Mouse (Mus musculus) retina, postnatal 1 day (tissue): ENCODE data around the gene Tchhl1.

Source experiments
- DNase-seq: peaks from one replicate; pipeline ENCODE4 v3.0.0-alpha.2; 2012

Gene Tchhl1

DNA sequence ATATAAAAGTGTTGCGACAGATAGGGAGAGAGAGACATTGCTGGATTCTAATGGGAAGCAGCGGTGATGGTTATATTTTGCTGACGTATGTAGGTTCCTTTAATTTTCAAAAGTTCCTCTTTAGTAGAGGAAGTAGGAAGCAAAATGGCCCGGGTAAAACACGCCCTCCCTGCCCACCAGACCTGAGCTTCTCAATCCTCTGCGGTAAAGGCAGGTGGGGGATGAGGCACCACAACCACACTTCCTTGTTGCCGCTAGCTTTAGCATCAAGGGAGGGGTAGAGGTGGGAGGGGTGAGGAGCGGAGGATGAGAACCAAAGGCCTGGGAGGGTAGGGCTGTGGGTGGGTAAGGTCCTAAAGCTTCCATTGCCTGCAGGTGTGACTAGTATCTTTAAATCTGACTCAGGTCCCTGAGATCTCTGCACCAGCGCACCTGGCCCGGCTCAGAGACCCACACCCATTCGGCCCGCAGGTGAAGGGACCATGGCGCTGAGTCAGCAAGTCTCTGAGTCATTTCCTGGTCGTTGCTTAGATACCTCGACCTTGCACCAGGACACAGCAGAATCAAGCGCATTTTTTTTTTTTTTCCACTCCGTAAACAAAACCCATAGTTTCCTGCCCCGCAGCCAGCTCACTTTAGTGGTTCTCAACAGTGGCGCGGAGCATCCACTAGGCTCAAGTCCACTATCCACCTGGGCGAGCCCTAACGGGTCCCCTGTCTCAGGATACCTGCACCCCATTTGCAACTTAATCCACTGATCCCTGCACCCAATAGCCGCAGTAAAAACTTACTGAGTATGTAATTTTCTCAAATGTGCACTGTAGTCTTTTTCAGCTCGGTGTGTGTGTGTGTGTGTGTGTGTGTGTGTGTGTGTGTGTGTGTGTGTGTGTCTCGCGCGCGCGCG is 37.7 kb downstream of the Tchhl1 start:
- no peak for DNase-seq

DNA sequence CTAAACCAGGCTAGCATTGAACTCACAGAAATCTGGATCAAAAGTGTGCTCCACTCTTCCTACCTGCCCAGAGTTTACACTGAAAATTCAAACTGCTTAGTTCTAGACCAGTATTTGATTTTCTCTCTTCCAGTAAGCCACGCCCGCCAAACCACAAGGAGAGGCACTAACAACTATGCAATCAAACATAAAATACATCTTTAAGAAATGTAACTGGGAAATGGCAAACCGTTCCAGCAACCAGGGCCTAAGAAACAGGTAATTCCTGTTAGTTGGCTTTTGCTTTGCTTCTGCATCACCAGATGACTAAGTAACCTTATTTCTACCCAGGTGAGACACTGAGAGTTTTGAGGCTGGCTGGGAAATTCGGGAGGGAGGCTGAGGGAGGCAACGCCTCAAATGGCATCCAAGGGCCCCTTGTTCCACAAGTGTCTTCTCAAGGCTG is 38.3 kb downstream of the Tchhl1 start:
- no peak for DNase-seq

GRCm38 (mm10) chr3:93509301-93509700 is 40.7 kb downstream of the Tchhl1 start:
- DNase-seq, result no peak

DNA sequence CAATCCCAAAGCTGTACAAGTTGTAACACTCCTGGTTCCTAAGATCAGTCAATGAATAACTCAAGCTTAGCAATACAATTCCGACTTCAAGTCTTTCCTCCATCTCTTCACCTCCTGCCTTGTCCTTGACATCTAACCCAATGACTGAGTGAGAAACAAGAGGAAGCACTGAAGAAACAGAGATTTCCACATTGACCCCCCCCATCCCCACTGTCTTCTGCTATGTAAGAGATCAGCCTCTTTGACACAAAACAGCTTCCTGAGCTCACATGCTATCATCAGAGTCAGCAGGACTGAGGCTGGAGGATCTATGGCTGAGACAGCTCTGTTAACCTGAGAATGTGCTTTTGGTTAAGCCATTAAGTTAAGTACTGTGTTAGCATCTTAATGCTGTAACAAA is 42.5 kb downstream of the Tchhl1 start:
- DNase-seq, result no peak

GRCm38 (mm10) chr3:93511801-93512200 is 43.2 kb downstream of the Tchhl1 start:
- DNase-seq, result no peak

DNA sequence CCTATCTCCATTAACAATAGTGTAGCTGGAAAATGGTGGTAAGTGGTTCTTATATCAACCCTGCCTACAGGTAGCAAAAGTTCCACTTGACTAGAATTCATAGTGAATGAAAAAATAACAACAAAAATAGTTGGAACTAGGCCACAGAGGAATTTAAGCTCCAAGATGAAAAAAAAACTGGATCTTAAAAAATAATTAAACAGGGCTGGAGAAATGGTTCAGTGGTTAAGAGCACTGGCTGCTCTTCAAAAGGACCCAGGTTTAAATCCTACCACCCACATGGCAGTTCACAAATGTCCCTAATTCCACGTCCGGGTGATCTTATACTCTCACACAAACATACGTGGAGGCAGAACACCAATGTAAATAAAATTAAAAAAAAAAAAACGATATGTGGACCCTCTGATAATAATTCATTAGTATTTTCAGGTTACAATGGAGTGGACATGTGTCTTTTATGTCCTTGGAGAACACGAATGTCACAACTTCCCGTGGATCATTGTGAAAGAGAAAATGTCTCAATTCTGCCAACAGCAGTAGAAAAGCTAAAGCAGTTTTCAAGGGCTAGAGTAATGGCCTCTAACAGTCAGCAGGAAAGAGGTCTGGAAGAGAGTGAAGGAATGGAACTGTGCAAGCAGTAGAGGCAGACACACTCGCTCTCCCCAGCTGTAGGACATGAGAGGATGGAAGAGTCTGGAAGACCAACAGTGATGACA is 44.0 kb downstream of the Tchhl1 start:
- no peak for DNase-seq

DNA sequence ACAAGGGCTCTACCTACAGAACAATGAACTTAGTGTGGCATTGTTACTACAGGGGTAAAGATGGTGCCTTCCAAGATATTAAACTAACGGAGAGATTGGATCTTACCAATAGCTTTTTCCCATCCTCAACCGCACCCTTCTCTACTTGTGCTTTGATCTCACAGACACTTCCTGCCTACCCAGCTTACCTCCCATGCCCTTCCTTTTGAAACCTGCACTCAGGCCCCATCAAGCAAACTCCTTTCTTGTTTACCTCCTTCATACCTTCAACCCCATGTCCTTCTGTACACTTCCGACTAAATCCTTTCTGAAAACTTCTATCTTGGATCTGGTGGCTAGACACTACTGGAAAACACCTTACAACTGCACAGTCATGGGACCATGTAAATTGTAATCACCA is 46.1 kb downstream of the Tchhl1 start:
- no peak for DNase-seq

- DNase-seq, result no peak
Observed at GRCm38 (mm10) chr3:93517343-93517742, 48.8 kb downstream of the Tchhl1 start.

DNA sequence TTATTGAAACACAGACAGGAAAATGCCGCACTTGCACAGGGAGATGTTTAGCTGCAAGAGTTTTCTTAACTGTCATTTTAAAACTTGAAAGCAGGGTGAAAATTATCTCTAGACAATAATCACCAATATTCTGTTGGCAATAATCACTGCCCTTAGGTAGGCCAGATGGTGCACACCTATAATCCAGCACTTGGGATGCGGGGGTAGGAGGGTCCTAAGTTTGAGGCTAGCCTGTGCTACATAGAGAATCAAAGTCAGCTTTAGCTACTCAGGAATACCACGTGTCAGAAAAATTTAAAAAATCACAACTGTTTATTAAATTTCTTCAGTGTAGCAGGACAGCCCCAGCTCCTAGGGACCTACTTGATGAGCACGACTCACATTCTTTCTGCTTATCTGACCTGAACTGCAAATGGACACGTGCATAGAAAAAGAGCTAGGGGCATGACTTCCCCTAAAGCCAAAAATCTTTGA is 51.3 kb downstream of the Tchhl1 start:
- DNase-seq, result no peak

- DNase-seq, result peak; percentile 52
Observed at GRCm38 (mm10) chr3:93520330-93521193, 52.0 kb downstream of the Tchhl1 start, which contains the start of gene S100a11. S100a11 (plus strand) TSS chr3:93520488.
